Mouse (Mus musculus) cerebellum, adult 2 months (tissue): ENCODE results near the gene Zdbf2.

ENCODE experiments used
- CTCF ChIP-seq: fragments of 200-500 bp; IDR thresholded peaks from 2 replicates; pipeline ENCODE4 v1.5.1; 2011; ENCODE audit warnings: low read depth, mild to moderate bottlenecking, control low read depth, low read length, moderate library complexity, borderline replicate concordance; ENCODE audit not compliant: insufficient read depth
- POLR2A ChIP-seq: fragments of 200-500 bp; IDR thresholded peaks from 2 replicates; pipeline ENCODE4 v1.6.1; 2011; ENCODE audit warnings: low read length, control low read depth, borderline replicate concordance; ENCODE audit not compliant: insufficient read depth

DNA sequence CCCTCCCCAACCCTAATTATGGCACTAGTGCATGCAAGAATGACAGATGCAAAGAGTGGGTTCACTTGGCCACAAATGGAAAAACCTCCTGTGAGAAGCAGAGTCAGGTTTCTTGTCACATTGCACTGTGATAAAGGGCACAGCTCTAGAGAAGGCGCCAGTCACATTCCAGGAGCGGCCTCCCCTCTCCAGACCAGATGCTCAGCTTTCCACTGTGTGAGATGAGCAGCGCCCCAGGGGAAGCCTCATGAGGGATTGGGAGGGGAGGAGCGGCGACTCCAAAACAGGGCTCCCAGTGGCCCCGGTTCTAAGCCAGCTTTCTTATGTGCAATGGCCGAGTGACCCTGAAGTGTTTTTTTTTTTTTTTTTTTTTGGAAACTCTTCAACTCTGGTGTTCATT, 47.2 kb upstream of the Zdbf2 start:
- TF ChIP-seq CTCF (no peak), POLR2A (no peak)
